Mouse (Mus musculus) heart, adult 18-20 months (tissue): Measurements from ENCODE around the gene Ninj1. TPM values are rescaled to one million over a fixed set of nuclear protein-coding genes. Genes with fewer than 3 reads are reported as not detected.
A peak's percentile ranks its signal among the peaks of the same experiment; 100 is the strongest.

ENCODE experiments used
- DNase-seq, 2 experiments: peaks; one replicate each; pipeline ENCODE4 v3.0.0; 2021 to 2022; ENCODE audit warnings: mixed read lengths in 1 of 2
- long read RNA-seq, 2 experiments: library from polyadenylated mRNA; stranded (forward); transcript quantifications; one replicate each; pipeline ENCODE4 v2.0.0; 2021
- total RNA-seq, 2 experiments: library from RNA; stranded (reverse); gene quantifications; 2 replicates each; pipeline ENCODE4 v1.2.3; 2021

Ninj1 gene
- 100 to 1,000 TPM; 122 to 123 TPM for total RNA-seq
- long read RNA-seq, experiment 1, transcript Ninj1-201 (4 exons, 1,187 nt) = major isoform, 131 of 143 reads
- long read RNA-seq, experiment 1, partial matches to known transcripts = 2 of 143 reads
- long read RNA-seq, experiment 1, other reads (novel, unspliced or antisense) = 7 of 143 reads
- long read RNA-seq, experiment 2, transcript Ninj1-201 (4 exons, 1,187 nt) = major isoform, 108 of 129 reads
- long read RNA-seq, experiment 2, partial matches to known transcripts = 15 of 129 reads
- long read RNA-seq, experiment 2, other reads (novel, unspliced or antisense) = 2 of 129 reads

- DNase-seq = peak; percentile 91
Observed at GRCm38 (mm10) chr13:49187288-49188218, at the start of gene Ninj1. Gene Ninj1, plus strand, starts transcription at chr13:49187485.

GRCm38 (mm10) chr13:49140567-49140966 is 46.7 kb upstream of the Ninj1 start:
- no peak for DNase-seq

GRCm38 (mm10) chr13:49142396-49142795 is 44.9 kb upstream of the Ninj1 start:
- DNase-seq = no peak

GRCm38 (mm10) chr13:49143323-49143722 is 44.0 kb upstream of the Ninj1 start:
- DNase-seq = peak in 1 of 2 experiments; percentile 60

- DNase-seq = peak in 1 of 2 experiments; percentile 59
Observed at GRCm38 (mm10) chr13:49144451-49144850, 42.8 kb upstream of the Ninj1 start.

- DNase-seq = peak; percentile 58 to 79
Observed at GRCm38 (mm10) chr13:49145396-49145795, 41.9 kb upstream of the Ninj1 start.

- no peak for DNase-seq
Observed at GRCm38 (mm10) chr13:49146040-49146697, 41.1 kb upstream of the Ninj1 start.

- no peak for DNase-seq
Observed at GRCm38 (mm10) chr13:49146698-49147006, 40.6 kb upstream of the Ninj1 start.

- peak; percentile 45 to 63 for DNase-seq
Observed at GRCm38 (mm10) chr13:49147007-49147857, 40.1 kb upstream of the Ninj1 start.

GRCm38 (mm10) chr13:49147858-49148226 is 39.4 kb upstream of the Ninj1 start, which contains the start of gene Wnk2:
Gene Wnk2, minus strand, starts transcription at chr13:49148014.
- DNase-seq = peak; percentile 68 to 72

GRCm38 (mm10) chr13:49148687-49149086 is 38.6 kb upstream of the Ninj1 start:
- no peak for DNase-seq

- no peak for DNase-seq
Observed at GRCm38 (mm10) chr13:49154028-49154427, 33.3 kb upstream of the Ninj1 start.

- DNase-seq = no peak
Observed at GRCm38 (mm10) chr13:49154621-49155020, 32.7 kb upstream of the Ninj1 start.

- no peak for DNase-seq
Observed at GRCm38 (mm10) chr13:49156645-49157044, 30.6 kb upstream of the Ninj1 start.

GRCm38 (mm10) chr13:49158040-49158713 is 29.1 kb upstream of the Ninj1 start:
- DNase-seq = no peak

GRCm38 (mm10) chr13:49161236-49161635 is 26.0 kb upstream of the Ninj1 start:
- no peak for DNase-seq

- DNase-seq = no peak
Observed at GRCm38 (mm10) chr13:49162722-49163121, 24.6 kb upstream of the Ninj1 start.

- no peak for DNase-seq
Observed at GRCm38 (mm10) chr13:49163645-49164044, 23.6 kb upstream of the Ninj1 start.

- no peak for DNase-seq
Observed at GRCm38 (mm10) chr13:49167081-49167480, 20.2 kb upstream of the Ninj1 start.

- DNase-seq = peak; percentile 85 to 94
Observed at GRCm38 (mm10) chr13:49169448-49170207, 17.7 kb upstream of the Ninj1 start.
